Mouse (Mus musculus) midbrain, embryonic 12.5 days (tissue): ENCODE data around the gene Cbx8. TPM values are rescaled to one million over a fixed set of nuclear protein-coding genes. Genes with fewer than 3 reads are reported as not detected.

Experiments used
- polyA plus RNA-seq: library from polyadenylated mRNA; unstranded; fragments of >200 nt; fragmentation: Nextera tagmentation; extraction: Ambion mirVana; gene quantifications from 2 replicates; pipeline ENCODE4 v1.2.1, GENCODE M21; 2016

The Cbx8 gene
- polyA plus RNA-seq, 1 experiment from 2014 or later: 15.1 TPM

Other genes with a start within 250 kb of the Cbx8 start
- gene Rbfox3, start 129.4 kb downstream of the Cbx8 start, polyA plus RNA-seq: 16.0 and 17.0 TPM in 2 replicates
- gene Enpp7, start 52.8 kb downstream of the Cbx8 start, polyA plus RNA-seq: not detected in 2 replicates
- 81.0 and 86.0 TPM in 2 replicates for gene Cbx2, start 18.0 kb downstream of the Cbx8 start, polyA plus RNA-seq
- gene Cbx4, start 45.3 kb upstream of the Cbx8 start, polyA plus RNA-seq: 12.4 and 15.2 TPM in 2 replicates
- 30.9 and 35.1 TPM in 2 replicates for gene Tbc1d16, start 187.5 kb upstream of the Cbx8 start, polyA plus RNA-seq
- gene Ccdc40, start 187.6 kb upstream of the Cbx8 start, polyA plus RNA-seq: 18.6 and 24.1 TPM in 2 replicates
- gene Gaa, start 226.9 kb upstream of the Cbx8 start, polyA plus RNA-seq: 40.6 and 42.1 TPM in 2 replicates